Mouse (Mus musculus): ENCODE data around the gene Top2b. TPM values are rescaled to one million over a fixed set of nuclear protein-coding genes. Genes with fewer than 3 reads are reported as not detected.

Top2b gene
- polyA plus RNA-seq, 1 experiment = 14.9 TPM

DNA sequence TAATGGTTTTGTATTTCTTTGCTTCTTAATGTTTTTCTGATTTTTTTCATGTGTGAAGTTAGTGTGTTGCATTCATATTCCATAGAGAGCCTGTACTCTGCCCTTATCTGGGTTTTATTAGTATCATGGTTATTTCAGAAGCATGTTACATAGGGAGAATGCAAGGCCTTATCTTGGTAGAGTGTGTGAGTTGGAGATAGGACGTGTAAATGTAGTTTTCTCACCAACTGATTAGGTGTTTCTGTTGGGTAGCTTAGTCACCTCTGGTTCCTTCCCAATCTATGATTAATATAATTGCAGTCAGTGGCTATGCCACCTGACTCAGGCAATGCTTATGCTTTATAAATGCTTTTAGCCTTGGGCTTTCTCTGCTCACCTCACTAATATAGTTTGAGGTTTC, 19.8 kb downstream of the Top2b start:
- 57% methylated on average over 1 of the region's 1 CpGs for WGBS
- peaks cover 8% of the 10 kb centered on the region for H3K4me1 ChIP-seq (ENCODE audit: control insufficient read depth, insufficient read depth, low read length)
- no peak overlapping the region for H3K4me3 ChIP-seq (replicated peaks; ENCODE audit: extremely low read depth, low read depth, low read length)
- TF ChIP-seq POLR2A (IDR thresholded peaks at IDR 0.05; ENCODE audit: borderline replicate concordance, extremely low read depth, low read depth, low read length) (no peak), CTCF (IDR thresholded peaks at IDR 0.05; ENCODE audit: insufficient read depth, low read length) (no peak)
- DNase-seq = no peak

GRCm38 (mm10) chr14:16405187-16405586, 40.2 kb downstream of the Top2b start:
- WGBS = 88% methylated on average over 4 of the region's 4 CpGs
- TF ChIP-seq CTCF (IDR thresholded peaks at IDR 0.05; ENCODE audit: insufficient read depth, low read length) = no peak
- no peak for TF ChIP-seq POLR2A (IDR thresholded peaks at IDR 0.05; ENCODE audit: borderline replicate concordance, extremely low read depth, low read depth, low read length)
- Histone ChIP-seq H3K4me1 (ENCODE audit: control insufficient read depth, insufficient read depth, low read length) (no peaks in the 10 kb centered on the region), H3K4me3 (replicated peaks; ENCODE audit: extremely low read depth, low read depth, low read length) (no peak overlapping the region)
- DNase-seq = no peak

GRCm38 (mm10) chr14:16414163-16414562, 49.2 kb downstream of the Top2b start:
- Histone ChIP-seq H3K4me3 (replicated peaks; ENCODE audit: extremely low read depth, low read depth, low read length) (no peak overlapping the region), H3K4me1 (ENCODE audit: control insufficient read depth, insufficient read depth, low read length) (no peaks in the 10 kb centered on the region)
- DNase-seq = no peak
- 75% methylated on average over 4 of the region's 4 CpGs for whole genome bisulfite sequencing
- no peak for TF ChIP-seq CTCF (IDR thresholded peaks at IDR 0.05; ENCODE audit: insufficient read depth, low read length)

DNA sequence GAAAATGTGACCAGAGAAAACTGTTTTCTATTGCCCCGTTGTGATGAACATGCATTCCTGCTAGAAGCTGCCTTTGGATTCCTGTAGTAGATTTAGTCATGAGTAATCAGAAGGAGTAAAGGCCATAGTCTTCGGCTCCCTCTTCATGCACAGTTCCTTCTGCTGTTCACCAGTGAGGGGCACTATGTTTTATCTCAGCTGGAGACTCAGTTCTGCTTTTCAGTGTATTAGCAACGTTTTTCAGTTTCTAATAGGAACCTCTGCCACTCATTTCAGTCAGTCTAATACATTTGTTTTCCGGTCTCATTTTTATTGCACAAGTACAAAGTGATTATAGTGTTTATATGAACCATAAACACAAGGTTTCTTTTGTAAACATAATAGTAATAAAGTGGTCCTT, 62.6 kb downstream of the Top2b start:
- Histone ChIP-seq H3K4me3 (replicated peaks; ENCODE audit: extremely low read depth, low read depth, low read length) (no peak overlapping the region), H3K4me1 (ENCODE audit: control insufficient read depth, insufficient read depth, low read length) (no peaks in the 10 kb centered on the region)
- 42% methylated on average over 4 of the region's 4 CpGs for WGBS
- TF ChIP-seq CTCF (IDR thresholded peaks at IDR 0.05; ENCODE audit: insufficient read depth, low read length) (no peak), POLR2A (IDR thresholded peaks at IDR 0.05; ENCODE audit: borderline replicate concordance, extremely low read depth, low read depth, low read length) (no peak)
- no peak for DNase-seq

- TF ChIP-seq POLR2A (IDR thresholded peaks at IDR 0.05; ENCODE audit: borderline replicate concordance, extremely low read depth, low read depth, low read length) = no peak
- no peak for TF ChIP-seq CTCF (IDR thresholded peaks at IDR 0.05; ENCODE audit: insufficient read depth, low read length)
- no peak for DNase-seq
- 50% methylated on average over 4 of the region's 4 CpGs for WGBS
- no peak overlapping the region for H3K4me3 ChIP-seq (replicated peaks; ENCODE audit: extremely low read depth, low read depth, low read length)
- H3K4me1 ChIP-seq (ENCODE audit: control insufficient read depth, insufficient read depth, low read length) = no peaks in the 10 kb centered on the region
Observed at GRCm38 (mm10) chr14:16431941-16432499, 67.0 kb downstream of the Top2b start.

GRCm38 (mm10) chr14:16432550-16432949, 67.6 kb downstream of the Top2b start:
- no peak for DNase-seq
- H3K4me1 ChIP-seq (ENCODE audit: control insufficient read depth, insufficient read depth, low read length) = no peaks in the 10 kb centered on the region
- H3K4me3 ChIP-seq (replicated peaks; ENCODE audit: extremely low read depth, low read depth, low read length) = no peak overlapping the region
- no peak for TF ChIP-seq CTCF (IDR thresholded peaks at IDR 0.05; ENCODE audit: insufficient read depth, low read length)
- no peak for TF ChIP-seq POLR2A (IDR thresholded peaks at IDR 0.05; ENCODE audit: borderline replicate concordance, extremely low read depth, low read depth, low read length)
- WGBS = 80% methylated on average over 3 of the region's 3 CpGs

DNA sequence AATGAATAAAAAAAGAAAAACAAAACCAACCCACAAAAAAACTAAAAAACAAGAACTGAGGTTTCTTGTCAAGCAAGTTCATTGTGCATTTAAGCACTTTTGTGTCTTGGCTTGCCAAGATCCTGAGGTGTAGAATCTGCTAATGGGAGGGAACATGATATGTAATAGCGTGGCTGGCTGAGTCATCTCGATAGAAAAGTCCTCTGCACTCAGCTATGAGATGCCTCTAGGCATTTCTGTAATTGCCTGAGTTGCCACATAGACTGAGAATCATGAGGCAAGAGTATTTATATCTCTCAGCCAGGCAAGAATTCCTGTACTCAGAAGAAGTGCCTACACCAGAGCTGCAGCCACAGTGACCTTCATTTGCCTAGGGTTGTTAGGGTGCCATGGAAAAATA, 68.2 kb downstream of the Top2b start:
- Histone ChIP-seq H3K4me1 (ENCODE audit: control insufficient read depth, insufficient read depth, low read length) (no peaks in the 10 kb centered on the region), H3K4me3 (replicated peaks; ENCODE audit: extremely low read depth, low read depth, low read length) (no peak overlapping the region)
- no peak for DNase-seq
- WGBS = 57% methylated on average over 2 of the region's 2 CpGs
- TF ChIP-seq CTCF (IDR thresholded peaks at IDR 0.05; ENCODE audit: insufficient read depth, low read length) = no peak
- no peak for TF ChIP-seq POLR2A (IDR thresholded peaks at IDR 0.05; ENCODE audit: borderline replicate concordance, extremely low read depth, low read depth, low read length)

DNA sequence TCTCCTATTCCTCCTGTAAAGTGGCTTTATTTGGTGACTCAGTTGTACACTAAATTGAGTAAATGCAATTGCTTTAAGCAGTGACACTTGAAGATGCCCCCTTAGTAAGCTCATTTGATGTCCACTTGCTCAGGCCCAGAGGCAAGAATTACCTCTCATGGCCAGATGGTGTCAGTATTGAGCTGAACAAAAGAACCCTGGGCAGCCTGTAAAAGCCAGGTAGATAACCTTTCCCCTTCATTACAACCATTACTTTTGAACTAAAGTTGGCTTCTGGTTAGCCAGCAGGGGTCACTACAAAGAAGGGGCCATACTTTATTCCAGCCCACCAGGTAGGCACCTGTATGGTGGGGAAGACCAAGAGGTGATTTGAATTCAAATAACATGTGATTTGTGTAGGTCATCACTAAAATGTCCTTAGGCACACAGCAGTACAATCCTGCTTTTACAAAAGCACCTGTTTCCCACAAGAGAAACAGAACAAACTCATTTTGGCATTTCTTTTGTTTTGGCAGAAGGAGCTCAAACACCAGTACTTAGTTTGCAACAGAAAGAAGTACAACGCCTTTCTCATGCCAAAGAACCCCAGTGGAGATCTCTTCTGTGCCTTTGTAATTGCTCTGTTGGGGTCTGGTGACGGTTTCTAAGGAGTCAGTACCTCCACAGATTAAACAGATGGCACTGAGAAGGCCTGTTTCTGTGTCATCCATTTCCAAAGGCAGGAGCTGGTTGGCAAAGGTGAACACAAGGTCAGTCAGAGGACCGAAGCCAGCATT, 69.6 kb downstream of the Top2b start:
- peak; percentile 46 for TF ChIP-seq CTCF (IDR thresholded peaks at IDR 0.05; ENCODE audit: insufficient read depth, low read length)
- no peak for TF ChIP-seq POLR2A (IDR thresholded peaks at IDR 0.05; ENCODE audit: borderline replicate concordance, extremely low read depth, low read depth, low read length)
- peak; percentile 45 for DNase-seq
- H3K4me3 ChIP-seq (replicated peaks; ENCODE audit: extremely low read depth, low read depth, low read length) = no peak overlapping the region
- no peaks in the 10 kb centered on the region for H3K4me1 ChIP-seq (ENCODE audit: control insufficient read depth, insufficient read depth, low read length)
- 81% methylated on average over 3 of the region's 3 CpGs for WGBS

GRCm38 (mm10) chr14:16437386-16437785, 72.4 kb downstream of the Top2b start:
- no peak for DNase-seq
- Histone ChIP-seq H3K4me3 (replicated peaks; ENCODE audit: extremely low read depth, low read depth, low read length) (no peak overlapping the region), H3K4me1 (ENCODE audit: control insufficient read depth, insufficient read depth, low read length) (no peaks in the 10 kb centered on the region)
- TF ChIP-seq CTCF (IDR thresholded peaks at IDR 0.05; ENCODE audit: insufficient read depth, low read length) = no peak
- no peak for TF ChIP-seq POLR2A (IDR thresholded peaks at IDR 0.05; ENCODE audit: borderline replicate concordance, extremely low read depth, low read depth, low read length)
- WGBS = 90% methylated on average over 4 of the region's 4 CpGs
